Mouse (Mus musculus) frontal cortex, postnatal 14 days (tissue): ENCODE data around the gene Nup98.
A peak's percentile ranks its signal among the peaks of the same experiment; 100 is the strongest.

ENCODE experiments used
- DNase-seq, 2 experiments: peaks; one replicate each; pipeline ENCODE4 v3.0.0; 2022; ENCODE audit warnings: low spot score in 2 of 2

Gene Nup98

GRCm38 (mm10) chr7:102229814-102230213, 19.8 kb upstream of the Nup98 start:
- no peak for DNase-seq

- DNase-seq, result no peak
Observed at GRCm38 (mm10) chr7:102228049-102228670, 18.2 kb upstream of the Nup98 start.

- DNase-seq, result no peak
Observed at GRCm38 (mm10) chr7:102226051-102226450, 16.1 kb upstream of the Nup98 start.

GRCm38 (mm10) chr7:102223883-102224738, 14.1 kb upstream of the Nup98 start:
- no peak for DNase-seq

- DNase-seq, result peak in 1 of 2 experiments; percentile 58
Observed at GRCm38 (mm10) chr7:102222830-102223556, 13.0 kb upstream of the Nup98 start.

- DNase-seq, result no peak
Observed at GRCm38 (mm10) chr7:102222336-102222735, 12.4 kb upstream of the Nup98 start.

GRCm38 (mm10) chr7:102221899-102222298, 11.9 kb upstream of the Nup98 start:
- DNase-seq, result no peak

- DNase-seq, result no peak
Observed at GRCm38 (mm10) chr7:102211071-102211470, 1.1 kb upstream of the Nup98 start.

GRCm38 (mm10) chr7:102208806-102209363, 1.1 kb downstream of the Nup98 start:
- no peak for DNase-seq

GRCm38 (mm10) chr7:102205646-102206045, 4.3 kb downstream of the Nup98 start:
- DNase-seq, result no peak

- DNase-seq, result no peak
Observed at GRCm38 (mm10) chr7:102204296-102204857, 5.6 kb downstream of the Nup98 start.

GRCm38 (mm10) chr7:102200996-102201785, 8.8 kb downstream of the Nup98 start:
- DNase-seq, result no peak

GRCm38 (mm10) chr7:102200576-102200975, 9.4 kb downstream of the Nup98 start:
- DNase-seq, result no peak

GRCm38 (mm10) chr7:102192356-102192755, 17.6 kb downstream of the Nup98 start:
- DNase-seq, result no peak

- no peak for DNase-seq
Observed at GRCm38 (mm10) chr7:102183849-102184248, 26.1 kb downstream of the Nup98 start.

GRCm38 (mm10) chr7:102170300-102170699, 39.7 kb downstream of the Nup98 start:
- DNase-seq, result no peak

GRCm38 (mm10) chr7:102153691-102154090, 56.3 kb downstream of the Nup98 start:
- no peak for DNase-seq

GRCm38 (mm10) chr7:102137898-102138297, 72.1 kb downstream of the Nup98 start:
- DNase-seq, result no peak

- peak in 1 of 2 experiments; percentile 17 for DNase-seq
Observed at GRCm38 (mm10) chr7:102137464-102137863, 72.5 kb downstream of the Nup98 start.

- DNase-seq, result no peak
Observed at GRCm38 (mm10) chr7:102132395-102132794, 77.6 kb downstream of the Nup98 start.

- no peak for DNase-seq
Observed at GRCm38 (mm10) chr7:102120326-102120725, 89.7 kb downstream of the Nup98 start.
